Comparison of ENCODE assay signal across 8 mouse cellular contexts in genomic region chr7:80583981-80584380, GRCm38 (mm10). TPM values are rescaled to one million over a fixed set of nuclear protein-coding genes. Genes with fewer than 3 reads are reported as not detected.
DNase-seq lines count a peak whose midpoint lies in the region; ATAC-seq and TF ChIP-seq lines count a peak whose summit lies in the region.

No protein-coding gene starts in this region.

- H3K4me3 ChIP-seq in E14TG2a.4 (replicated peaks; ENCODE audit: low read length): no peak overlapping the region
- H3K4me3 ChIP-seq in liver, embryonic 14.5 days (ENCODE audit: insufficient read depth in 1 of 2, low read depth in 2 of 2, low read length in 2 of 2): no peak overlapping the region

- H3K27ac ChIP-seq in liver, embryonic 14.5 days: no peak overlapping the region

- TF ChIP-seq CTCF in E14TG2a.4 (conservative IDR thresholded peaks at IDR 0.05; ENCODE audit: low read length): peak; percentile 58
- peak; percentile 78 for TF ChIP-seq CTCF in liver, embryonic 14.5 days (IDR thresholded peaks at IDR 0.05; ENCODE audit: low read depth)

- H3K36me3 ChIP-seq in E14TG2a.4 (ENCODE audit: insufficient read depth, low read length): no peaks in the 10 kb centered on the region
- no peaks in the 10 kb centered on the region for H3K36me3 ChIP-seq in liver, embryonic 14.5 days (replicated peaks; ENCODE audit: control insufficient read depth, insufficient read depth, low read depth)

- peaks cover 46% of the 10 kb centered on the region for H3K27me3 ChIP-seq in E14TG2a.4 (ENCODE audit: insufficient read depth, low read length)
- no peaks in the 10 kb centered on the region for H3K27me3 ChIP-seq in liver, embryonic 14.5 days (ENCODE audit: control insufficient read depth, insufficient read depth, low read length)

- 23% methylated on average over 6 of the region's 6 CpGs for WGBS in liver, embryonic 14.5 days (ENCODE audit: insufficient replicate concordance)

- H3K9me3 ChIP-seq in E14TG2a.4 (ENCODE audit: low read length): no peaks in the 10 kb centered on the region
- no peaks in the 10 kb centered on the region for H3K9me3 ChIP-seq in liver, embryonic 14.5 days (ENCODE audit: control insufficient read depth, low read length)

- DNase-seq in 416B (ENCODE audit: low read depth): peak; percentile 83
- DNase-seq in cerebellum, adult 9-10 months: peak; percentile 77
- peak; percentile 41 to 61 for DNase-seq in kidney, adult 8-10 months
- peak in 2 of 3 experiments; percentile 12 to 23 for DNase-seq in liver, embryonic 14.5 days (ENCODE audit: low read depth in 3 of 3, low spot score in 3 of 3)
- peak; percentile 31 for DNase-seq in neural tube, embryonic 10.5 days (ENCODE audit: extremely low spot score, low spot score)
- DNase-seq in thymus, postnatal 25 days: peak; percentile 60

- TF ChIP-seq EP300 in liver, embryonic 14.5 days (IDR thresholded peaks at IDR 0.05; ENCODE audit: low read depth): no peak

- no peak overlapping the region for H3K4me2 ChIP-seq in liver, embryonic 14.5 days (ENCODE audit: low read depth)

- H3K9ac ChIP-seq in liver, embryonic 14.5 days (replicated peaks): no peak overlapping the region

- peak; percentile 52 for ATAC-seq in granulocyte monocyte progenitor cell, adult 5-6 weeks (replicated peaks; ENCODE audit: poor library complexity, severe bottlenecking)
- ATAC-seq in liver, embryonic 14.5 days (ENCODE audit: insufficient read depth): no peak

- H3K4me1 ChIP-seq in E14TG2a.4 (replicated peaks; ENCODE audit: low read depth, low read length): peaks cover 54% of the 10 kb centered on the region
- peaks cover 0 to 8% of the 10 kb centered on the region in 2 experiments; a peak in 2 of 4 replicates for H3K4me1 ChIP-seq in liver, embryonic 14.5 days (replicated peaks; ENCODE audit: control insufficient read depth in 2 of 2, insufficient read depth in 2 of 2, low read length in 1 of 2)

RNA-seq across cellular contexts. Expression of gene Blm, which starts 49.1 kb away (rescaled TPM):
- total RNA-seq in granulocyte monocyte progenitor cell, adult 5-6 weeks (2014; fragmentation: Nextera tagmentation): 49.2 and 57.4 TPM in 2 replicates
- total RNA-seq in granulocyte monocyte progenitor cell, adult 5-6 weeks (2017): 37.3 and 39.0 TPM in 2 replicates
- 12.1 and 19.8 TPM in 2 replicates for polyA plus RNA-seq in liver, embryonic 14.5 days (2012; rRNA removed)
- polyA plus RNA-seq in liver, embryonic 14.5 days (2014; fragmentation: Nextera tagmentation; extraction: Ambion mirVana): 24.8 and 28.1 TPM in 2 replicates

Comparison
In these comparisons a context has a peak if more than half of its experiments do, and no peak if none do; other contexts are left out.
1. DNase-seq: peak in every context shown above with its lines; median percentile 83 in 416B; 77 in cerebellum, adult 9-10 months; 60 in thymus, postnatal 25 days; 51 in kidney, adult 8-10 months; 31 in neural tube, embryonic 10.5 days; 18 in liver, embryonic 14.5 days.